Mouse (Mus musculus) thymus, postnatal 4 days (tissue): ENCODE results near the gene Olfr522.
"Not testable (repeated sequence)": the region's sequence is repeated elsewhere in the genome, so short reads cannot be mapped to it uniquely, and the experiment has no call there.

Experiments
- DNase-seq: peaks from one replicate; pipeline ENCODE4 v3.0.0; 2021

The Olfr522 gene

DNA sequence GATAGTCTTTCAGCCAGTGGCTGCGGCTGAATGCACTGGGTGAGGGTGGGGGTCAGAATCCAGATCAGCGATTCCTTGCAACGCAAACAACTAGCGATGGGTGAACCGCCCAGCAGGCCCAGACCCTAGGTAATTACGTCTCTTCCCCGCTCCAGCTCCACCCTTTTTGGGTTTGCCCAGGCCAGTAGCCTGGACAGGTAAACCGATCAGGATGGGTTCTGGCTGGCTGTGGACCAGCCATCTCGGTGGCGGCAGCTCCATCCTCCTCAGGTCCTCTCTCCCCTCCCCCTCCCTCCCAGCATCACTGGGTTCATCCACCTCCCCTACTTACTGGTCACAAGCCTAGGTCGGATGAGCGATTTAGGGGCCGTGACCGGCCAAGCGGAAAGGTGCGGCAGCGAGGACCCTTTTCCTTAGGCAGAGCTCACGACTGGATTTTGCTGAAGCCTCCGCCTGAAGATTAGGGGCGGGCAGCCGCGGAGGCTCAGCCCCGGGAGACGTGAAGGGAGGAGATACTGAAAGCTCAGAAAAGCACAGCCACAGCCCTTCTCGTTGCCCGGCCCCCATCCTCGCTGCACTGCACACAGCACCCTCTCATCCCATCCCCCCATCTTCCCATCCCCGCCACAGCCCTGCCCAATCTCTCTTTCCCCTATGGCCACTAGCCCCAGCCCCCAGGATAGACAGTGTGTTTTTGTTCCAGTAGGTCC is 10.2 kb downstream of the Olfr522 start, which contains the start of gene Sprn:
TSS of gene Sprn (minus strand) at position 660 of the 710 bp plus-strand sequence.
- no peak for DNase-seq

DNA sequence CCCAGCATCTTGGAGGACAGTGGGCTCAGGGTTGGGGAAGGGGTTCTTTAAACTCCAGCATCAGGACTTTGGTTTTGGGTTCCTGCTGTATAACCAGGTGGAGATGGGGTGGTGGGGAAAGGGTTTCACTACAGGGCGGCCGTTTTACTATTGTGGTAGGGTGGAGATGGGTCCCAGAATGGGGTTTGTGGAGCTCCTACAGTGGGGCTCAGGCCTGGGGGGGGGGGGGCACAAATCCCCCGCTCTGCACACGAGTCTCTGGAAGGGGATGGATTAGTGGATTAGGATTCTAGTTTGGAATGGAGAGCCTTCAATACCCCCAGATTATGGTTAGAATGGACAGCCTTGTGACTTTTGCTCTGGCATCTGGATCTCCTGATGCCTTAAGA is 10.7 kb downstream of the Olfr522 start:
- DNase-seq: no peak

DNA sequence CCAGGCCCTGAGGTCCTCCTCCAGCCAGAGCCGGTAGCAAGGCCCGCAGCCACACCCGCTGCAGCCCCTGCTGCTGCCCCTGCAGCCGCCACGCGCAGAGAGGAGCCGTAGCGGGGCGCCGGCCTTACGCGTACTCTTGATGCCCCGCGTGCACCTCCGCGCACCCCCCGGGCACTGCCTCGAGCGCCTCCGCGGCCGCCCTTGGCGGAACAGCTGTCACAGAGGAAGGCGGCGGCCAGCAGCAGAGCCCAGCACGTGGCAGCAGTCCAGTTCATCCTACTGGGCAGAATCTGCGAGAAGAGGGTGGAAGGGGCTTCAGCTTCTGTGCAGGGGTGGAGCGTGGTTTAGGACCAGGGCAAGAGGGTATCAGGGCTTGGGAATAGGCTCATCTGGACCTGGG is 11.2 kb downstream of the Olfr522 start:
- peak; percentile 32 for DNase-seq

DNA sequence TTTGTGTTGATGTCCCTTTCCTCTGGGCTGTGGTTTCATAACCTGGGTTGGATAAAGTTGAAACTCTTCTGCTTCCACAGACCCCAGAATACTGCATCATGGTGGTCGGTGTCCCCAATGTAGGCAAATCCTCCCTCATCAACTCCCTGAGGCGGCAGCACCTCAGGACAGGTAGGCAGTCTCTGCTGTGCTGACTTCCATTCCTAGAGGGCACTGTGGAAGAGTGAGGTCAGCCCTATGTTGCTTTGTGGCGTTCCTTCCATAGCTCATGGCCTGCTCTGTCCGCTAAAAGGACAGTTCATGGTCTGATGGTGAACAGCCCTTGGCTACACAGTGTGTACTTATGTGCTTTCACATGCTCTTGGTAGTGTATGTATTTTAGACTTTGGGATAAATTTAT is 20.0 kb downstream of the Olfr522 start:
- no peak for DNase-seq

GRCm38 (mm10) chr7:140141350-140141749 is 23.2 kb downstream of the Olfr522 start:
- DNase-seq: peak; percentile 79

- no peak for DNase-seq
These were observed 26.6 kb downstream of the Olfr522 start for GRCm38 (mm10) chr7:140138021-140138310.

DNA sequence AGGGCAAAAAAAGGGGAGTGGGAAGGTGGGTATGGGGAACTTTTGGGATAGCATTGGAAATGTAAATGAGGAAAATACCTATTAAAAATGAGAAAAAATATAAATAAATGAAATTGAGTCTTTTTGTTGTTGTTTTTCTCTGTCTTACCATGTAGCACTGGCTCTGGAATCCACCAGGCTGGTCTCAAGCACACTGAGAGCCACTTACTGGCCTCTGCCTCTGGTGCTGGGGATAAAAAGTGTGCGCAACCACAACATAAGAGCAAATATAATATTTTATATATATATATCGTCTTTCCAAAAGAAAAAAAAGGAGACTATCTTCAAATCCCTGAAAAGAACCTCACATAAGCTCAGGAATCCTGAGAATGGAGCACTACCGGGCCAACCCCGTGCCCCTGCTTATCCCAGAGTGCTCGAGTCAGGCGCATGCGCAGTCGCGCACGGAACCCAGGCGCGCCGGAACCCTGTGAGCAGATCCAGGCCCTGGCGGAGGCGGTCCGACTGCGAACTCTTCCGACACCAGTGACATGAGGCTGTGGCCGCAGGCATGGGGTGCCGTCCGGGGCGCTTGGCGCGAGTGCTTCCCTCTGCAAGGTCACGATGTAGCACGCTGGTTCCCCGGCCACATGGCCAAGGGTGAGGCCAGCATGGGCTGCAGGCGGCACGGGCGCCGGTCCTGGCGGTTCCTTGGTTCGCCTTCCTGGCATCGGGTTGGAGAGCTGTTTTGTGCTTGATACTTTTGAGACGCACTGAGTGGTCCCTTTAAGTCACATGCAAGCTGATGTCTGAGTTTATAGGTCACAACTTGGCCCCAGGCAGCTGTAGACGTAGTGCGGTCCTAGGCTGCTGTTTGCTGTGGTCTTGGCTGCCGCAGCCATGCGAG is 27.2 kb downstream of the Olfr522 start, which contains the start of gene Mtg1:
TSS of gene Mtg1 (plus strand) at position 430 of the 886 bp plus-strand sequence.
- DNase-seq: peak; percentile 98

DNA sequence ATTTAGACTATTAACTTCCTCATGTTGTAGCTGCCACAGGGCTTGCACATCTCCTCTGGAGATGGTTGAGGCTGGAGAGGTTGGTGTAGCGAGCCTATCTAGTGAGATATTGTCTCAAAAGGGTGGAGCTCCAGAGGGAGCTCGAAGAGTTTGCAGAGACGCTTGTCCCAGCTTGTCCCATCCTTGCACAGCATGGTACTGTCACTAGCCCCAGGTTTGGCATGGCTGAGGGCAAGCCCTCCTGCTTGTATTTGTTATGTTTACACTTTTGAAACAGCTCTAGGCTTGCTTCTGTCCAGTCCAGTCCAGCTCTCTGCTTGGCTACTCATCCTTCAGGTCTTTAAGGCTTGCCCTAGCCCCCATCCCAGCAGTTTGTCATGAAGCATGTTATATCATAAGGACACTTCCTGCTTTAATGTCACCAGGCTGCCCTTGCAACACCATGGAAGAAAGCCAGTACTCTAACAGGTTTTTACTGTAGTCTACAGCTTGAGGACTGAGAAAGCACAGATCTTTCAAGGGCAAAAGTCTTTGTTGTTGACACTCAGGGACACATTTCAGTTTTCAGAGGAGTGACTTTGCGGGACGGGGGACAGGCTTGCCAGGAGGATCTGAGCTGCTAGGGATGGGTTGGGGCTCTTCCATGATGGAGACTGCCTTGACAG is 29.3 kb downstream of the Olfr522 start:
- no peak for DNase-seq

DNA sequence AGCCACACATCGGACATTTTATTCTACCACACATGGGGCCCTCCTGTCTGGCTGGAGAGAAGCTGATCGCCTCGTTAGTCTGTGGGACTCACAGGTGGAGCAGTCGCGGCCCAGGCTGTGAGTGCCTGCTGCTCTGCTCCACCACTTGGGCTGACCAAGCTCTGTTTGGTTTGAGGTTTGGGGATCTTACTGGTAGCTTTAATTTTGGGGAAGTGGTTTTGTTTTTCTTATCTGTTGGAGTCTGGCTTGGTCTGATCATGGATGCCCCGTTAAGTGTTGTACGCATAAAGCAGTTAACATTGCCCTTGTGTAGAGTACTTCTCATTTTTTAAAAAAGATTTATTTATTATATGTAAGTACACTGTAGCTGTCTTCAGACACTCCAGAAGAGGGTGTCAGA is 30.5 kb downstream of the Olfr522 start:
- not testable (repeated sequence) for DNase-seq

- not testable (repeated sequence) for DNase-seq
These were observed 32.4 kb downstream of the Olfr522 start for GRCm38 (mm10) chr7:140132184-140132583.

DNA sequence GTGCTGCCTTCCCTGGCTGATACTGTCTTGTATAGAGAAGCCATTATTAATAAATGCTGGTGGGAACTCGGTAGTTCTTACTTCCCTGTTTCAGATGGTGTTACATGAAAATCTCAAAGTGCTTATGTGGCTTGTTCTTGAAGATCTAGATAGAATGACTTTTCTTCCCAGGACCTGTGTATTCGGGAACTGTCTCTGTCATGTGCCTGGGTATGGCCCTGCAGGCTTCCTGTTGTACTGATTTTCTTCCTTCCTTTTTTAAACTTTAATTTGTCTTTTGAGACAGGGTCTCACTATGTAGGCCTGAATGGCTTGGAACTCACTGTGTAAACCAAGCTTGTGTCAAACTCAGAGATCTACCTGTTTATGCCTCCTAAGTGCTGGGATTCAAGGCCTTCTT is 36.7 kb downstream of the Olfr522 start:
- no peak for DNase-seq

DNA sequence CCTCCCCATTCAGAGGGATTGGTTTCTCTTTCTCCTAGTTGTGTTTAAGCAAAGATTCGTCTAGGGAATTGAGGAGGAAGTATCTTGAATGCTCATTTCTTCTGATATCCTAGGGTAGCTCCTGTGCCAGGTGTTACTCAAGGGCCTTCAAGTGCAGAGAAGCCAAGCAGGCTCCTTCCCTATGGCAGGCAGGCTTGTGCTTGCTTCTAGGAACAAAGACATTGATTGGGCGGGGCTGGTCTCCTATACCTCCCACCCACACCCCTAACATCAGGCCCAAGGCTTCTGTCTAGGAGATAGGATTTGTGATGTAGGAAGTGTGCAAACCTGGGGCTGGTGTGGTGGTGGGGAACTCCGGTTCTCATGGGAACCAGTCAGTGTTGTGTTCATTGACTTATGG is 37.6 kb downstream of the Olfr522 start:
- DNase-seq: no peak

DNA sequence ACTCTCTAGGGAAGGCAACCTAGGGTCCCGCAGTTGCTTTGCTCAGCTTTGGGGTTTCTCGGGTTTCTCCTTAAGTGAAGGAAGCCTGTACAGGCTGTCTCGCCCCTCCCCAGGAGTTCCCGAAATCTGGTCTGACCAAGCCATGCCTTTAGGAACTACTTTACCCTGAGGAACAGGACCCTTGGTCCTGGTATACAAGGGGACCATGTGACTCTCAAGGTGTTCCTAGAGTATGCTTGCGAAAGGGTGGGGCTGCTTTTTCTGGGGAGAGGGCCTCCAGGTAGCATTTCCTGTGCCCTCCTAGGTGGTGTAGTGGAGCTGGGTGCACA is 38.6 kb downstream of the Olfr522 start:
- no peak for DNase-seq

GRCm38 (mm10) chr7:140125278-140126021 is 39.1 kb downstream of the Olfr522 start:
- DNase-seq: peak; percentile 96

DNA sequence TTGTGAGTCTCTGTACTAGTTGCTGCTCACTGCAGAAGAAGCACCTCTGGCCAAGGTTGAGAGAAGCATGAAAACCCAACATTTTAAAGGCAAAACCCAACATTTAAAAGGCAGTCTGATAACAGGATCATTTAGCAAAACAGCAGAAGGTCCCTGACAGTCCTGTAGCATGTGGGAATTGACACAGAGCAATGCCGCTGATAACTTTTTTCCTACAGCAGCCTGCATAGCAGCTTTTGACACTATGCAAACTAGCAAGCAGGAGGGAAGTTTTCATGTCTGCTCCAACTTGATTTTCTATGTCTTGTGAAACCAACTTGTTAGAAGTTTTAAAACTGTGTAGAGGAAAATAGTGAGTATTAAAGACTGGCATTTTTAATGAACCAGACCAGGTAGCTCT is 40.2 kb downstream of the Olfr522 start:
- DNase-seq: no peak

DNA sequence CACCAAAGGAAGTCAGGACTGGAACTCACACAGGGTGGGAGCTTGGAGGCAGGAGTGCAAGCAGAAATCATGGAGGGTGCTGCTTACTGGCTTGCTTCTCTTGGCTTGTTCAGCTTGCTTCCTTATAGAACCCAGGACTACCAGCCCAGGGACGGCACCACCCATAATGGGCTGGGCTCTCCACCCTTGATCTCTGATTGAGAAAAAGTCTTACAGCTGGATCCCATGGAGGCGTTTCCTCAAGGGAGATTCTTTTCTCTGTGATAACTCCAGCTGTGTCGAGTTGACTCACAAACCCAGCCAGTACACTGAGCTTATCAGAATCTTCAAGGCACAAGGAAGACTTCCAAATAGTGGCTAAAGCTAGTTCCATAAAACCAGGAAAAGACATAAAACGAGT is 41.8 kb downstream of the Olfr522 start:
- DNase-seq: no peak

GRCm38 (mm10) chr7:140121338-140121910 is 43.1 kb downstream of the Olfr522 start:
- no peak for DNase-seq

GRCm38 (mm10) chr7:140120484-140120883 is 44.1 kb downstream of the Olfr522 start:
- no peak for DNase-seq

DNA sequence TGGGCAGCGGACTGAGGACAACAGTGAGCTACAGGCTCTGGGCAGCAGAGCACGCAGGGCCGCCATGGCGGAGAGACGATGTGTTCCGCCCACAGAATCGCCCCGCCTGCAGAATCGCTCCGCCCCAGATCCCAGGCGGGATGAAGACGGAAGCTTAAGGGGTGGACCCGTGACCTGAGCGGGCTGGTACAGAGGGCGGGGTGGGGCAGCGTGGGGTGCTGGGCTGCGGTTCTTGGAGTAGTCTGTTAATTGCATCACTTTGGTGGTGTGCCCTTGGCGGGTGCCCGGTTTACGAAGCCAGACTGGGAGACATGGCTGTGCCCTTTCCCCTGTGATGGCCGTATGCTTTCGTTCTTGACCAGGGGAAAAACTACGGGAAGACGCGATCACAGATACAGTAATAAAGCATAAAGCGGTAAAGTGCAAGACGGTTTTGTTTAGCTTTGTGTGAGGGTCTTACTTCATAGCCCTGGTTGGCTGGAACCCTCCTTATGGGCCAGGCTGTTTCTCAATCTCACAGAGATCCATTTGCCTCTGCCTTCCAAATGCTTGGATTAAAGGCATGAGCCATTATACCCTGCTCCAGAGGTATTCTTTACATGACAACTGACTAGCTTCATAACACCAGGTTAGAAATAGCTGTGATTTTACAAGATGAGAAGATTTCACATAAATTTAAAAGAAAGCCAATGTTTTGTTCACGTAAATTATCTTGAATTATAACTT is 48.1 kb downstream of the Olfr522 start, which contains the start of gene Echs1:
TSS of gene Echs1 (minus strand) at position 148 of the 726 bp plus-strand sequence.
- peak; percentile 87 for DNase-seq

GRCm38 (mm10) chr7:140115583-140116328 is 48.8 kb downstream of the Olfr522 start, which contains the start of gene Paox:
Paox (plus strand) TSS chr7:140115799.
- DNase-seq: peak; percentile 15

GRCm38 (mm10) chr7:140111943-140112342 is 52.6 kb downstream of the Olfr522 start:
- no peak for DNase-seq
